Mouse (Mus musculus) cortical plate, adult 2 months (tissue): Measurements from ENCODE around the gene Amotl1. TPM values are rescaled to one million over a fixed set of nuclear protein-coding genes. Genes with fewer than 3 reads are reported as not detected.

Experiments
- H3K27ac ChIP-seq: fragments of 200-500 bp; 2 replicates; pipeline ENCODE4 v1.5.1; 2012; ENCODE audit warnings: low read length, control low read depth, inconsistent platforms; ENCODE audit not compliant: insufficient read depth
- H3K4me1 ChIP-seq: fragments of 200-500 bp; 2 replicates; pipeline ENCODE4 v1.6.1; 2011; ENCODE audit warnings: low read length; ENCODE audit not compliant: control insufficient read depth, insufficient read depth
- H3K4me3 ChIP-seq: fragments of 200-500 bp; 2 replicates; pipeline ENCODE4 v1.5.1; 2011; ENCODE audit warnings: mild to moderate bottlenecking, low read length, control low read depth; ENCODE audit not compliant: insufficient read depth
- CTCF ChIP-seq: fragments of 200-500 bp; IDR thresholded peaks from 2 replicates; pipeline ENCODE4 v1.5.1; 2011; ENCODE audit warnings: mild to moderate bottlenecking, control low read depth, low read length; ENCODE audit not compliant: insufficient read depth; ENCODE audit errors: extremely low read depth
- POLR2A ChIP-seq: fragments of 200-500 bp; IDR thresholded peaks from 2 replicates; pipeline ENCODE4 v1.6.1; 2011; ENCODE audit warnings: mild to moderate bottlenecking, low read length, control low read depth; ENCODE audit not compliant: insufficient read depth; ENCODE audit errors: extremely low read depth
- polyA plus RNA-seq: library from polyadenylated mRNA; depleted of rRNA; stranded (reverse); fragments of >200 nt; gene quantifications from 2 replicates; pipeline ENCODE4 v1.2.3, GENCODE M21; 2012

The Amotl1 gene
- polyA plus RNA-seq, 1 experiment, result 8.0 TPM

DNA sequence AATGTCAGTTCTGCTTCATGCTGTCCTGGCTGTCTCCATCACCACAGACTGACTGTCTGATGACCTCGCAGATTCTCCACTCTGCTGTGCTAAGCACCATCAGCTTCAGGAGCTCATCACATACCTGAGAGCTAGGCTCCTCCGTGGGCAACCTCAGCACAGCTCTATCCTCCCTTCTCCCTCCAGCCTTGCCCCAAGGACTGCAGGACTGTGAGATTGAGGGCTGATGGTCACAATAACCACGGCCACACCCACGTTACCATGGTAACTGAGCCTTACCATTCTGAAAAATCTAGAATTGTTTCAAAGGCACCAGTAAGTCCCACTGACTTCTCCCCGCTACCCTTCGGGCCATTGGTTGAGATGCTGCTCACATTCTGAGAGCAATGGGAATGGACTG lies 1.5 kb downstream of the Amotl1 start:
- Histone ChIP-seq H3K4me1 (no peaks in the 10 kb centered on the region), H3K4me3 (no peak overlapping the region), H3K27ac (no peak overlapping the region)
- TF ChIP-seq POLR2A (no peak), CTCF (no peak)

DNA sequence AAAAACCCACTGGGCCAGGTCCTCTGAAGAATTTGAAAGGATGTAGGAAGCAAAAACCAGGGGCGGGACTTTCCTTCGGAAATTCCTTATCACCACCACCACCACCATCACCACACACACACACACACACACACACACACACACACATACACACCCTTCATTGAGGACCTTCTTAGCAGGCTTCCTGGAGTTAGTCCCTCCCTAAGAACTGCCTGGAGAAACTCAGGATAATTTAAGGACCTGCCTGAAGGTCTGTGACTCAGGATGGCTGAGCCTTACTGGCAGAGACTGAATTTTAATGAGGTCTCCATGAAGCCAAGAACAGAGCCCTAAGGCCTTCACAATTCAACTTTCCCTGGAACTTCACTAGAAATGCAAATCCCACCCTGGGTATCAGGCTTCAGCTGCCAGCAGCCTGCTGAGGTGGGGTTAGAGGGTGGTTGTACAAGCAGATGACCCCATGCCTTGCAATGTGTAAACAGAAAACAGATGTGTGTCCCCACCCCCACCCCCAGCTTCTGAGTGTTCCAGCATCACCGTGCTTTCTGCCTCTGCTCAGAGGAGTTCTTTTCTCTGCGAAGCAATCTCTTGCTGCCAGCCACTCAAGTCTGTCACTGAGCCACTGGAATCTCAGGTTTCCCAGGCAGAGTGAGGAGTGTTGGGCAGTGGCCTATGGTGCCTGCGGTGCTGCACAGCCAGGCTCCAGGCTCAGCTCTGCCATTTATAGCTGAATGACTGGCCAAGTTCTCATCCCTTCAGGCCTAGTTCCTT lies 2.4 kb downstream of the Amotl1 start:
- H3K4me1 ChIP-seq, result no peaks in the 10 kb centered on the region
- no peak overlapping the region for H3K4me3 ChIP-seq
- TF ChIP-seq POLR2A, result no peak
- no peak for TF ChIP-seq CTCF
- no peak overlapping the region for H3K27ac ChIP-seq

DNA sequence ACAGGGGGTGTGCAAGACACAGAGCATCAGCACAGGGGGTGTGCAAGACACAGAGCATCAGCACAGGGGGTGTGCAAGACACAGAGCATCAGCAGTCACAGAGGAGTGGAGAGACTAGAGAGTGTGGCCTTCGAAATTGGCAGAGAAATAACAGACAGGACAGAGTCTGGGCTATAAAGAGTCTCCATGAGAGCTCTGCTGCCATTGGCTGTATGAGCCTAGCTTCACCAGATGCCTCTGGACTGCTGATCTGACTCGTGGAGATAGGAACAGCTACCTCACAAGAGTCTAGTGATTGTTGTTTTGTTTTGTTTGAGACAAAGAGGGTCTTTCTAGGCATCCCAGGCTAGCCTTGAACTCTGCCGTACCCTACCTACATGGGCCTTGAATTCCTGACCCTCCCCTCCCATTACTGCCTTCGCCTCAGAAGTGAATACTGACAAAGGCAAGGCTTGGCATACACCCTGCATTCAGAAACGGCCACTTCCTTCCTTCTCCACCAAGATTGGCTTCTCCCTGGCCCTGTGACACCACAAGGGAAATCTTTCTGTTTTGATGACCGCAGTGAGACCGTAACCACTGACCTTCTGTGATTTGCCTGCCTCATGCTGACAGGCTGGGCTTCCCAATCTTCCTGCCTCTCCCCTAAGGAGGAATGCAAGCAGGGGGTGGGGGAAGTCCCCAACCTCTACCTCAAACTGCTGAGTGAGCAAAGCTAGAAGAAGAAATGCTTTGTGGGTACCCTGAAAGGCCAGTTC lies 3.4 kb downstream of the Amotl1 start:
- H3K4me3 ChIP-seq, result no peak overlapping the region
- H3K27ac ChIP-seq, result peak overlapping the region; percentile 5; the same call in 1 of the 2 replicates
- no peak for TF ChIP-seq POLR2A
- TF ChIP-seq CTCF, result no peak
- no peaks in the 10 kb centered on the region for H3K4me1 ChIP-seq

DNA sequence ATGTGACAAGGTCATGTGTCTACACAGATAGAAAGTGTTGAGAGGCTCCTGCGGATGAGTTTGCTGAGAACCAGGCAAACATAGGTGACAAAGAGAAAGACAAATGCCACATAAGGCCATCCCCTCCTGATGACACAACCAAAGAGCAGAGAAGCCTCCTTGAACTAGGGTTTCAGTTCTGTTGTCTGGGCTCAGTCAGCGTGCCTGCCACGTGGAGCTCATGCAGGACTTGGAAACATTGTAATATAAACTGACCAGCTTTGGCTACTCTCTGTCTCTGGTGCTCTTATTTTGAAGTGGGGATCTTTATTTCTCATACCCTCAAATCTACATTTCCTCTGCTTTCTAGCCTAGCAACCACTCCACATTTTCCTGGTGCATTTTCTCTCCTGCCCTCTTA lies 8.6 kb downstream of the Amotl1 start:
- H3K4me3 ChIP-seq, result no peak overlapping the region
- H3K4me1 ChIP-seq, result no peaks in the 10 kb centered on the region
- TF ChIP-seq CTCF, result no peak
- no peak for TF ChIP-seq POLR2A
- H3K27ac ChIP-seq, result no peak overlapping the region

DNA sequence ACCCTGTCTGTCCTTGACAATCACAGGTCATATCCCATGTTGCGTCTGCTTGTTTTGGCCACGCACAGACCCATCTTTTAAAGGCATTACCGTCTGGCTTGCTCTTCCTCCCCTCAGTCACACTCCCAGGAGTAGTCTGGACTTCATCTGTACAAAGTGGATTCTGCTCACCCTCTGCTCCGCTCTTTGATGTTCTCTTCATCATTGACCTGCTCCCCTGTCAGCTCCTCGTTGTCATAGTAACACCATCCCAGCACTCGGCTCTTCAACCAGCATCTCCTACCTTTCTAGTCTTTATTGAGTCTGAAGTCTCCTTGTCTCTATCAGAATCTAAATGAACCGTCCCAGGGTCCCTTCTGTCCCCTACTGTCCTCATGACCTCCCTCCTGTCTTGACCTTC lies 9.3 kb downstream of the Amotl1 start:
- TF ChIP-seq POLR2A, result no peak
- TF ChIP-seq CTCF, result no peak
- H3K4me3 ChIP-seq, result no peak overlapping the region
- H3K27ac ChIP-seq, result no peak overlapping the region
- H3K4me1 ChIP-seq, result no peaks in the 10 kb centered on the region

DNA sequence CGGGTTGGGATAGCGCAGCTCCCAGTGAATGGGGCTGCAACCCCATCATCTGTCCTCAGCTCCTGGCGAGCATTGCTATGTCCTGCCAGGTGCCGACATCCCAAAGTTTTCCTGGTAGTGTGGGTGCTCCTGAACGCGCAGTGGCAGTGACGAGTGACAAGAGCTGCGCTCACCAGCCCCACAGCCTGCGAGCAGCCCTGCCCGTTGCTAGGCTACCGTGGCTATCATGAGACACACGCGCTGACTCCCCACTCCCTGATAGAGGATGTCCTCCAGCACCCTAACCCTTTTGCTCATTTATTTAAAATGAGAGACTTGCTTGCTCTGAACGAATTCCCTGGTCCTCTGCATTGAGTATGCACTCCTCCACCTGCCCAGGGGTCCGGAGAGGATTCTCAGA lies 10.7 kb downstream of the Amotl1 start:
- Histone ChIP-seq H3K4me3 (peak overlapping the region; percentile 12; the same call in 1 of the 2 replicates), H3K27ac (no peak overlapping the region), H3K4me1 (no peaks in the 10 kb centered on the region)
- TF ChIP-seq CTCF (no peak), POLR2A (no peak)

DNA sequence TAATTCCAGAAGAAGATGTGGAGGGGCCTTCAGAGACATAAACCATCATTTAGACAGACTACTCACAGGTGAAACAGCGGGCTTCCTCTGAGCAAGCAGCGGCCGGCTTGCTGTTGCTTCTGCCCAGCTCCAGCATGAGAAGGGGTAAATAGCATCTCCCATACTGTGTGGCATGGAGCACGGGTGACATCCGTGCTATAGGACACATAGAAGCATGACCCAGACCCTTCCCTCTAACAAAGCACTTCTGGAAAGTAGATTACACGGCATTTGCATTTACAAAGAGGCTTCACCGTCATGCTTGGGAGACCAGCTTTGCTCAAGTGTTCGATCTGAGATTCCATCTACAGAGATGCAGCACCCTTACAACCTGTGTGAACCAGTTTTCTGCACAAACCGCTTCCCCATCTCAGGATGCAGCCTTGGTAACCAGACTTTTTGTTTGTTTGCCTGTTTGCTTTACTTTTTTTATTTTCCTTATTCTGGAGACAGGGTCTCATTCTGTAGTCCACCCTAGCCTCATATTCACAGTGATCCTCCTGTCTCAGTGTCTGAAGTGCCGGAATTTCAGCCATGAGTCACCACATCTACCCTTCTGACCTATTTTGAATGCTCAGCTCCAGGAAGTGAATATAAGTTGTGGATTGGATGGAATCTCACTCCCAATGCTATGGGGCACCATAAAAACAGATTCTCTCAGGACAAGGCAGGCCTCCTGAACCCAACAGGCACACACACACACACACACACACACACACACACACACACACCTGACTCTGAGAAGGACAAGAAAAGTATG lies 12.3 kb downstream of the Amotl1 start:
- no peak overlapping the region for H3K4me3 ChIP-seq
- H3K27ac ChIP-seq, result no peak overlapping the region
- no peaks in the 10 kb centered on the region for H3K4me1 ChIP-seq
- TF ChIP-seq POLR2A (no peak), CTCF (no peak)

DNA sequence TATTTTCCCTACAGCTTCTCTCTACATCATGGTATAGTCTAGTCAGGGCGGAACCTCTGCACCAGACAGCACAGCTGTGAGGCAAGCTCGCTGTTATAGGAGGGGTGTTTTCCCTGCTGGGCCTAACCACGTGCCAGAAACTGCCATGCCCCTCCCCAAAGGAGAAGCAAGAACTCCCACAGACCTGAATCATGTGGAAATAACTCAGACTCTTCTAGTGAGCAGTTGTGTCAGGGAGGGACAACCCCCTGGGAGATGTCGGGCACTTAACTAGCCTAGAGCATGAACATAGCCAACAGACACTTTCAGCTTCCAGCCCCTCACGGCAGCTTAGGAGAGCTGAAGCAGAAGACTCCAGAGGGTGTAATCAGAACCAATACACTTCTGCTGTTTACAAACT lies 13.1 kb downstream of the Amotl1 start:
- no peaks in the 10 kb centered on the region for H3K4me1 ChIP-seq
- TF ChIP-seq CTCF, result no peak
- TF ChIP-seq POLR2A, result no peak
- H3K4me3 ChIP-seq, result no peak overlapping the region
- H3K27ac ChIP-seq, result no peak overlapping the region

DNA sequence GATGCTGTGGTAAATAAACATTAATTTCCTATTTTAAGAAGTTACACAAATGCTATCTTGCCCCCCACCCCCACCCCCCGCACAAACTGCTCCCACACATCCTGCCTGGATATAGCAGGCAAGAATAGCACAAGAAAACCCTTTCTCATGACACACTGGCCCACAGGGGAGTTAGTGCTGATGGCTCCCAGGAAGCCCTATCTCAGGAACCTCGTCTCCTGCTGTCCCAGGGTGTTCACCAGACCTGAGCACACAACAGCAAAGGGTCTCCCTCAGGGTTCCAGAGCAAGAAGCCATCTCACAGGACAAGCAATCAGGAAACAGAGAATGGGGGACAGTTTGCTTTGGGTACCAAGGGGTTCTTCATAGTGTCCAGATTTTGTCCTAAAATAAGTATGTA lies 17.3 kb downstream of the Amotl1 start:
- TF ChIP-seq POLR2A (no peak), CTCF (no peak)
- Histone ChIP-seq H3K4me1 (peaks cover 3% of the 10 kb centered on the region; the same call in 1 of the 2 replicates), H3K4me3 (no peak overlapping the region), H3K27ac (no peak overlapping the region)

DNA sequence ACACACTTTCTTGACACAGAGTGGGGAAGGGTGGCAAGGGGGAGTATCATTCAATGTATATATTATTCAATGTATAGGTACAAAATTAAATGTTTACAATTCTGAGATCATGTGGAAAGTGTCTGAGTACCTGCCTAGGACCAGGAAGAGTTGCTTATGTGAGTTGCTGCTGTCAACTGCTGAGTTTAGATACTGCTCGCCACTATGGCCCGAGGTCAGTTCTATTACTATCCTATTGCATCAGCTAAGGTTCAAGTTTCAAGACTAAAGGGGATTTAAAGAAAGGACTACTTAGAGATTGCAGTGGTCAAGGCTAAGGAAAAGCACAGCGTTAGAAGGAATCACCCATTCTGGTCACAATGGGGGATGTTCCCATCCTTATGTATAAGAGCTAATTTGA lies 18.9 kb downstream of the Amotl1 start:
- TF ChIP-seq POLR2A (no peak), CTCF (no peak)
- no peak overlapping the region for H3K4me3 ChIP-seq
- H3K4me1 ChIP-seq, result peaks cover 3% of the 10 kb centered on the region; the same call in 1 of the 2 replicates
- H3K27ac ChIP-seq, result no peak overlapping the region
